Mouse (Mus musculus) E14TG2a.4 (cell line): ENCODE results near the gene Myh11.

Source experiments
- CTCF ChIP-seq: conservative IDR thresholded peaks from 2 replicates; pipeline ENCODE4 v1.5.1; 2014; ENCODE audit warnings: low read length
- NANOG ChIP-seq: IDR thresholded peaks from 2 replicates; pipeline ENCODE4 v1.6.1; 2014; ENCODE audit warnings: borderline replicate concordance, low read length, mixed read lengths
- POU5F1 ChIP-seq: IDR thresholded peaks from 2 replicates; pipeline ENCODE4 v1.6.1; 2014; ENCODE audit warnings: low read length, borderline replicate concordance

- no peak for TF ChIP-seq CTCF
- no peak for TF ChIP-seq POU5F1
- no peak for TF ChIP-seq NANOG
Measured at GRCm38 (mm10) chr16:14215156-14215555, 76.0 kb downstream of the Myh11 start.
